Mouse (Mus musculus): Measurements from ENCODE around the gene Rhox2f.
"Not testable (repeated sequence)": the region's sequence is repeated elsewhere in the genome, so short reads cannot be mapped to it uniquely, and the experiment has no call there.

Gene Rhox2f

GRCm38 (mm10) chrX:37571105-37571504 lies at the start of gene Rhox2f:
Gene Rhox2f, plus strand, starts transcription at chrX:37571405.
- DNase-seq (ENCODE audit: low spot score) = not testable (repeated sequence)

GRCm38 (mm10) chrX:37530152-37530551 lies 41.1 kb upstream of the Rhox2f start, which contains the start of gene Rhox2e:
Gene Rhox2e, plus strand, starts transcription at chrX:37530452.
- DNase-seq (ENCODE audit: low spot score) = not testable (repeated sequence)

GRCm38 (mm10) chrX:37541719-37542118 lies 29.5 kb upstream of the Rhox2f start, which contains the start of gene Rhox3e:
Gene Rhox3e, plus strand, starts transcription at chrX:37542019.
- not testable (repeated sequence) for DNase-seq (ENCODE audit: low spot score)

GRCm38 (mm10) chrX:37557112-37557511 lies 14.1 kb upstream of the Rhox2f start, which contains the start of gene Rhox4e:
Gene Rhox4e, plus strand, starts transcription at chrX:37557412.
- DNase-seq (ENCODE audit: low spot score) = not testable (repeated sequence)

GRCm38 (mm10) chrX:37572638-37573037 lies 1.4 kb downstream of the Rhox2f start:
- not testable (repeated sequence) for DNase-seq (ENCODE audit: low spot score)

GRCm38 (mm10) chrX:37580692-37581091 lies 9.5 kb downstream of the Rhox2f start, which contains the start of gene Rhox3f:
Gene Rhox3f, plus strand, starts transcription at chrX:37580992.
- not testable (repeated sequence) for DNase-seq (ENCODE audit: low spot score)

GRCm38 (mm10) chrX:37607604-37608003 lies 36.4 kb downstream of the Rhox2f start, which contains the start of gene Rhox4f:
Gene Rhox4f, minus strand, starts transcription at chrX:37607704.
- not testable (repeated sequence) for DNase-seq (ENCODE audit: low spot score)
